Mouse (Mus musculus) midbrain, embryonic 12.5 days (tissue): ENCODE results near the gene Otud7a. TPM values are rescaled to one million over a fixed set of nuclear protein-coding genes. Genes with fewer than 3 reads are reported as not detected.
A peak's percentile ranks its signal among the peaks of the same experiment; 100 is the strongest.

ENCODE experiments used
- ATAC-seq: fragments of 200-750 bp; cut with Nextera tagmentation; 2 replicates; pipeline ENCODE4 v1.8.0; 2017; ENCODE audit warnings: low read depth, moderate TSS enrichment, moderate library complexity; ENCODE audit not compliant: low FRiP score
- H3K27ac ChIP-seq: fragments of 300-500 bp; sonication (generic); replicated peaks from 2 replicates; pipeline ENCODE4 v1.5.1; 2016; ENCODE audit warnings: mild to moderate bottlenecking
- H3K27me3 ChIP-seq: fragments of 300-500 bp; sonication (generic); 2 replicates; pipeline ENCODE4 v1.6.1; 2016; ENCODE audit warnings: mild to moderate bottlenecking
- H3K36me3 ChIP-seq: fragments of 300-500 bp; sonication (generic); 2 replicates; pipeline ENCODE4 v1.6.1; 2016
- H3K4me1 ChIP-seq: fragments of 300-500 bp; sonication (generic); 2 replicates; pipeline ENCODE4 v1.6.1; 2016
- H3K4me2 ChIP-seq: fragments of 300-500 bp; sonication (generic); replicated peaks from 2 replicates; pipeline ENCODE4 v1.6.1; 2016; ENCODE audit warnings: mild to moderate bottlenecking, moderate library complexity
- H3K4me3 ChIP-seq: fragments of 300-500 bp; sonication (generic); 2 replicates; pipeline ENCODE4 v1.5.1; 2016; ENCODE audit warnings: mild to moderate bottlenecking
- H3K9ac ChIP-seq: fragments of 300-500 bp; sonication (generic); replicated peaks from 2 replicates; pipeline ENCODE4 v1.6.1; 2016; ENCODE audit warnings: mild to moderate bottlenecking, moderate library complexity
- H3K9me3 ChIP-seq: fragments of 300-500 bp; sonication (generic); 2 replicates; pipeline ENCODE4 v1.6.1; 2016; ENCODE audit warnings: mild to moderate bottlenecking
- WGBS: fragments of 180-500 bp; shearing (Covaris S2); methylation state at CpG from one replicate; pipeline ENCODE4 v1.1.7; 2016; 5-methylcytosine and 5-hydroxymethylcytosine counted together
- polyA plus RNA-seq: library from polyadenylated mRNA; unstranded; fragments of >200 nt; fragmentation: Nextera tagmentation; extraction: Ambion mirVana; gene quantifications from 2 replicates; pipeline ENCODE4 v1.2.1, GENCODE M21; 2016

Otud7a gene
- polyA plus RNA-seq, 1 experiment from 2014 or later: 1.9 TPM

GRCm38 (mm10) chr7:63583310-63583709, 138.8 kb downstream of the Otud7a start:
- no peak overlapping the region for H3K4me3 ChIP-seq
- no peak for ATAC-seq
- H3K36me3 ChIP-seq: no peaks in the 10 kb centered on the region
- no peak overlapping the region for H3K9ac ChIP-seq
- H3K9me3 ChIP-seq: no peaks in the 10 kb centered on the region
- H3K27me3 ChIP-seq: no peaks in the 10 kb centered on the region
- no peaks in the 10 kb centered on the region for H3K4me1 ChIP-seq
- no peak overlapping the region for H3K27ac ChIP-seq
- no peak overlapping the region for H3K4me2 ChIP-seq
- WGBS: 92% methylated on average over 2 of the region's 2 CpGs

GRCm38 (mm10) chr7:63586184-63586870, 141.8 kb downstream of the Otud7a start:
- H3K27me3 ChIP-seq: no peaks in the 10 kb centered on the region
- 56% methylated on average over 2 of the region's 2 CpGs for WGBS
- H3K9ac ChIP-seq: no peak overlapping the region
- no peaks in the 10 kb centered on the region for H3K9me3 ChIP-seq
- no peak overlapping the region for H3K27ac ChIP-seq
- no peak overlapping the region for H3K4me2 ChIP-seq
- H3K4me3 ChIP-seq: no peak overlapping the region
- ATAC-seq: peak; percentile 58
- no peaks in the 10 kb centered on the region for H3K4me1 ChIP-seq
- no peaks in the 10 kb centered on the region for H3K36me3 ChIP-seq

- no peaks in the 10 kb centered on the region for H3K4me1 ChIP-seq
- H3K36me3 ChIP-seq: no peaks in the 10 kb centered on the region
- WGBS: 78% methylated on average over 2 of the region's 2 CpGs
- ATAC-seq: no peak
- no peaks in the 10 kb centered on the region for H3K27me3 ChIP-seq
- no peaks in the 10 kb centered on the region for H3K9me3 ChIP-seq
- H3K27ac ChIP-seq: no peak overlapping the region
- H3K9ac ChIP-seq: no peak overlapping the region
- no peak overlapping the region for H3K4me3 ChIP-seq
- no peak overlapping the region for H3K4me2 ChIP-seq
Measured at GRCm38 (mm10) chr7:63590305-63590704, 145.8 kb downstream of the Otud7a start.

- H3K27me3 ChIP-seq: no peaks in the 10 kb centered on the region
- H3K9ac ChIP-seq: no peak overlapping the region
- no peaks in the 10 kb centered on the region for H3K9me3 ChIP-seq
- H3K4me3 ChIP-seq: no peak overlapping the region
- H3K4me1 ChIP-seq: no peaks in the 10 kb centered on the region
- ATAC-seq: no peak
- WGBS: 75% methylated on average over 4 of the region's 4 CpGs
- no peaks in the 10 kb centered on the region for H3K36me3 ChIP-seq
- H3K4me2 ChIP-seq: no peak overlapping the region
- H3K27ac ChIP-seq: no peak overlapping the region
Measured at GRCm38 (mm10) chr7:63591322-63591721, 146.8 kb downstream of the Otud7a start.

GRCm38 (mm10) chr7:63592061-63592460, 147.5 kb downstream of the Otud7a start:
- Histone ChIP-seq H3K9ac (no peak overlapping the region), H3K4me1 (no peaks in the 10 kb centered on the region), H3K36me3 (no peaks in the 10 kb centered on the region), H3K27me3 (no peaks in the 10 kb centered on the region), H3K4me3 (no peak overlapping the region), H3K9me3 (no peaks in the 10 kb centered on the region), H3K4me2 (no peak overlapping the region), H3K27ac (no peak overlapping the region)
- WGBS: 77% methylated on average over 3 of the region's 3 CpGs
- ATAC-seq: no peak

- Histone ChIP-seq H3K36me3 (no peaks in the 10 kb centered on the region), H3K9me3 (no peaks in the 10 kb centered on the region), H3K27me3 (no peaks in the 10 kb centered on the region), H3K4me1 (no peaks in the 10 kb centered on the region), H3K4me2 (no peak overlapping the region), H3K4me3 (no peak overlapping the region), H3K9ac (no peak overlapping the region), H3K27ac (no peak overlapping the region)
- ATAC-seq: no peak
- WGBS: 100% methylated on average over 1 of the region's 1 CpGs
Measured at GRCm38 (mm10) chr7:63604827-63605226, 160.3 kb downstream of the Otud7a start.

GRCm38 (mm10) chr7:63617018-63617417, 172.5 kb downstream of the Otud7a start:
- ATAC-seq: no peak
- no peaks in the 10 kb centered on the region for H3K27me3 ChIP-seq
- 91% methylated on average over 3 of the region's 3 CpGs for WGBS
- no peak overlapping the region for H3K4me2 ChIP-seq
- H3K36me3 ChIP-seq: no peaks in the 10 kb centered on the region
- H3K4me1 ChIP-seq: peaks cover 5% of the 10 kb centered on the region; the same call in 1 of the 2 replicates
- no peak overlapping the region for H3K4me3 ChIP-seq
- no peak overlapping the region for H3K27ac ChIP-seq
- H3K9ac ChIP-seq: no peak overlapping the region
- H3K9me3 ChIP-seq: no peaks in the 10 kb centered on the region

- Histone ChIP-seq H3K36me3 (no peaks in the 10 kb centered on the region), H3K27ac (peak overlapping the region; percentile 6; the same call in 1 of the 2 replicates), H3K27me3 (no peaks in the 10 kb centered on the region), H3K4me3 (no peak overlapping the region), H3K9ac (no peak overlapping the region), H3K9me3 (no peaks in the 10 kb centered on the region), H3K4me1 (peaks cover 5% of the 10 kb centered on the region; the same call in 1 of the 2 replicates), H3K4me2 (no peak overlapping the region)
- WGBS: 77% methylated on average over 5 of the region's 5 CpGs
- 0 out of 2 replicates have a peak, but pooled peaks have one; percentile 16 for ATAC-seq
Measured at GRCm38 (mm10) chr7:63620776-63621340, 176.3 kb downstream of the Otud7a start.

GRCm38 (mm10) chr7:63637651-63638050, 193.1 kb downstream of the Otud7a start:
- no peaks in the 10 kb centered on the region for H3K27me3 ChIP-seq
- H3K4me1 ChIP-seq: no peaks in the 10 kb centered on the region
- H3K27ac ChIP-seq: no peak overlapping the region
- no peak overlapping the region for H3K4me3 ChIP-seq
- H3K36me3 ChIP-seq: no peaks in the 10 kb centered on the region
- ATAC-seq: no peak
- H3K9me3 ChIP-seq: no peaks in the 10 kb centered on the region
- WGBS: 91% methylated on average over 3 of the region's 3 CpGs
- no peak overlapping the region for H3K4me2 ChIP-seq
- no peak overlapping the region for H3K9ac ChIP-seq

GRCm38 (mm10) chr7:63644002-63644401, 199.5 kb downstream of the Otud7a start:
- Histone ChIP-seq H3K4me1 (no peaks in the 10 kb centered on the region), H3K9ac (no peak overlapping the region)
- 91% methylated on average over 1 of the region's 1 CpGs for WGBS

GRCm38 (mm10) chr7:63647136-63647535, 202.6 kb downstream of the Otud7a start:
- H3K4me3 ChIP-seq: no peak overlapping the region
- no peaks in the 10 kb centered on the region for H3K9me3 ChIP-seq
- H3K4me1 ChIP-seq: no peaks in the 10 kb centered on the region
- H3K9ac ChIP-seq: no peak overlapping the region
- ATAC-seq: no peak
- H3K27ac ChIP-seq: no peak overlapping the region
- no peaks in the 10 kb centered on the region for H3K36me3 ChIP-seq
- no peaks in the 10 kb centered on the region for H3K27me3 ChIP-seq
- WGBS: 76% methylated on average over 1 of the region's 1 CpGs
- no peak overlapping the region for H3K4me2 ChIP-seq

More at GRCm38 (mm10) chr7:63644002-63644401, 199.5 kb downstream of the Otud7a start:
- H3K4me2 ChIP-seq: no peak overlapping the region
- H3K36me3 ChIP-seq: no peaks in the 10 kb centered on the region
- H3K27me3 ChIP-seq: no peaks in the 10 kb centered on the region
- ATAC-seq: no peak
- H3K9me3 ChIP-seq: no peaks in the 10 kb centered on the region
- no peak overlapping the region for H3K27ac ChIP-seq
- no peak overlapping the region for H3K4me3 ChIP-seq

- H3K36me3 ChIP-seq: no peaks in the 10 kb centered on the region
- H3K4me2 ChIP-seq: no peak overlapping the region
- H3K4me1 ChIP-seq: no peaks in the 10 kb centered on the region
- no peaks in the 10 kb centered on the region for H3K9me3 ChIP-seq
- no peak overlapping the region for H3K4me3 ChIP-seq
- H3K27ac ChIP-seq: no peak overlapping the region
- H3K9ac ChIP-seq: no peak overlapping the region
- ATAC-seq: no peak
- H3K27me3 ChIP-seq: no peaks in the 10 kb centered on the region
- 80% methylated on average over 1 of the region's 1 CpGs for WGBS
Measured at GRCm38 (mm10) chr7:63660261-63660660, 215.7 kb downstream of the Otud7a start.
